Comparison of ENCODE assay signal across 4 mouse cellular contexts in the genomic region with DNA sequence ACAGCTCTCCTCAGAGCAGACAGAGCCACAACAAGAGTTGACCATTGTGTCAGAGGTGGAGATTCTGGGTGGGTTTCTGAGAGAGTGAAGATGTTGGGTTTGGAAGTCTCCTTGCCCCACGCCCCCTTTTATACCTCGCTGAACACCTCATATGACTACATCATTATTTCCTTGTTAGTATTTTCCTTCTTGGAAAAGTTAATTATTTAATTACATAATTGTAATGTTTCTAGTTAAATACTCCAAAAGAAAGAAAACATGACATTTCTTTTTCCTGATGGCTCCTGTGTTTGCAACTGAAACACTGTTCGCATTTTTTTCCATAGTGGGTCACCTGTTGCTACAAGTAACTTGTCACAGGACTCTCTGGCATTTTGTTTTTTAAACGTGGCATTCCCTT. TPM values are rescaled to one million over a fixed set of nuclear protein-coding genes. Genes with fewer than 3 reads are reported as not detected.
"Had no signal": no experiment of that assay in that cellular context is flagged by ENCODE, and none has a peak within 500 bp of the region (broad histone marks: within the 10 kb centered on the region; RNA-seq: fewer than 3 reads in every experiment).

A gene (minus strand): TSS at position 101 of the 400 bp plus-strand sequence.

- H3K4me3 ChIP-seq: neural tube, embryonic 13.5 days; neural tube, embryonic 15.5 days; stomach, embryonic 15.5 days had no signal

- H3K27me3 ChIP-seq: neural tube, embryonic 13.5 days; neural tube, embryonic 15.5 days; stomach, embryonic 15.5 days had no signal

- H3K9me3 ChIP-seq: neural tube, embryonic 13.5 days; neural tube, embryonic 15.5 days; stomach, embryonic 15.5 days had no signal

- H3K36me3 ChIP-seq: neural tube, embryonic 13.5 days; neural tube, embryonic 15.5 days; stomach, embryonic 15.5 days had no signal

- H3K4me1 ChIP-seq: neural tube, embryonic 13.5 days; neural tube, embryonic 15.5 days had no signal

RNA-seq across cellular contexts. Expression of the gene that starts here (rescaled TPM):
- total RNA-seq: neutrophil, adult 5-6 weeks had no signal
